Mouse (Mus musculus) CH12.LX (cell line): ENCODE measurements around the gene Trappc12. TPM values are rescaled to one million over a fixed set of nuclear protein-coding genes. Genes with fewer than 3 reads are reported as not detected.

ENCODE experiments used
- DNase-seq: peaks from one replicate; pipeline ENCODE4 v3.0.0-alpha.2; 2013; ENCODE audit errors: extremely low read depth
- H3K27ac ChIP-seq: 2 replicates; pipeline ENCODE4 v1.5.1; 2012; ENCODE audit warnings: low read depth, mild to moderate bottlenecking, control low read depth, moderate library complexity; ENCODE audit not compliant: insufficient read depth
- H3K27me3 ChIP-seq: replicated peaks from 2 replicates; pipeline ENCODE3; 2012; ENCODE audit warnings: inconsistent platforms
- H3K36me3 ChIP-seq, 2 experiments: replicated peaks in 1 of 2; 2 replicates each; pipeline versions ENCODE3 to v1.6.1; 2012; ENCODE audit warnings: inconsistent platforms in 1 of 2, low read length in 1 of 2, mild to moderate bottlenecking in 1 of 2, mixed read lengths in 1 of 2, moderate library complexity in 1 of 2; ENCODE audit not compliant: control insufficient read depth in 1 of 2, insufficient read depth in 1 of 2
- H3K4me1 ChIP-seq, 2 experiments: 2 replicates each; pipeline ENCODE4 v1.6.1; 2012; ENCODE audit warnings: inconsistent platforms in 1 of 2, moderate library complexity in 1 of 2; ENCODE audit not compliant: insufficient read depth in 2 of 2, control insufficient read depth in 1 of 2
- H3K4me2 ChIP-seq: 2 replicates; pipeline ENCODE4 v1.6.1; 2012; ENCODE audit warnings: low read depth, mild to moderate bottlenecking, control low read depth; ENCODE audit not compliant: poor library complexity, insufficient read depth, severe bottlenecking
- H3K4me3 ChIP-seq, 3 experiments: fragments of 150-350 bp in 1 of 3; sonication (generic) in 1 of 3; replicated peaks in 1 of 3; 2 replicates each; pipeline versions ENCODE3 to v1.5.1; 2011 to 2012; ENCODE audit warnings: low read depth in 2 of 3, low read length in 2 of 3, mild to moderate bottlenecking in 2 of 3, moderate library complexity in 2 of 3, control low read depth in 1 of 3, improper control_type of control experiment in 1 of 3, inconsistent platforms in 1 of 3, mixed read lengths in 1 of 3; ENCODE audit not compliant: poor library complexity in 1 of 3
- H3K79me2 ChIP-seq: replicated peaks from 2 replicates; pipeline ENCODE4 v1.6.1; 2012; ENCODE audit warnings: mild to moderate bottlenecking, moderate library complexity; ENCODE audit not compliant: control insufficient read depth, poor library complexity, insufficient read depth, severe bottlenecking; ENCODE audit errors: extremely low read depth
- H3K9ac ChIP-seq: 2 replicates; pipeline ENCODE4 v1.6.1; 2012; ENCODE audit warnings: low read depth, mild to moderate bottlenecking, control low read depth, moderate library complexity; ENCODE audit not compliant: insufficient read depth
- H3K9me3 ChIP-seq: replicated peaks from 2 replicates; pipeline ENCODE3; 2012; ENCODE audit warnings: low read length, inconsistent platforms, mixed read lengths
- CHD2 ChIP-seq: IDR thresholded peaks from 2 replicates; pipeline ENCODE4 v1.6.1; 2011; ENCODE audit warnings: low read length, improper control_type of control experiment
- CTCF ChIP-seq, 2 experiments: IDR thresholded peaks in 1 of 2; conservative IDR thresholded peaks in 1 of 2; 2 replicates each; pipeline ENCODE4 v1.5.1; 2011 to 2012; ENCODE audit warnings: low read depth in 2 of 2, low read length in 2 of 2, improper control_type of control experiment in 1 of 2, inconsistent platforms in 1 of 2, mild to moderate bottlenecking in 1 of 2, moderate library complexity in 1 of 2
- EP300 ChIP-seq: IDR thresholded peaks from 2 replicates; pipeline ENCODE4 v1.6.1; 2011; ENCODE audit warnings: low read length, improper control_type of control experiment
- ETS1 ChIP-seq: conservative IDR thresholded peaks from 2 replicates; pipeline ENCODE4 v1.6.1; 2012; ENCODE audit warnings: low read depth, mild to moderate bottlenecking, inconsistent platforms, low read length, improper control_type of control experiment, moderate library complexity
- MAX ChIP-seq: IDR thresholded peaks from 2 replicates; pipeline ENCODE4 v1.6.1; 2011; ENCODE audit warnings: low read length, improper control_type of control experiment
- MAZ ChIP-seq: IDR thresholded peaks from 2 replicates; pipeline ENCODE4 v1.6.1; 2012; ENCODE audit warnings: low read depth, mild to moderate bottlenecking, inconsistent platforms, low read length, improper control_type of control experiment, moderate library complexity
- MYC ChIP-seq: IDR thresholded peaks from 2 replicates; pipeline ENCODE4 v1.6.1; 2011; ENCODE audit warnings: low read depth, mild to moderate bottlenecking, improper control_type of control experiment, low read length
- NELFE ChIP-seq: IDR thresholded peaks from 2 replicates; pipeline ENCODE4 v1.6.1; 2011; ENCODE audit warnings: low read depth, low read length, improper control_type of control experiment
- PAX5 ChIP-seq: IDR thresholded peaks from 2 replicates; pipeline ENCODE4 v1.6.1; 2012; ENCODE audit warnings: low read length, inconsistent platforms, mixed read lengths
- SIN3A ChIP-seq: IDR thresholded peaks from 2 replicates; pipeline ENCODE4 v1.6.1; 2012; ENCODE audit warnings: low read length, improper control_type of control experiment, inconsistent platforms
- TBP ChIP-seq: conservative IDR thresholded peaks from 2 replicates; pipeline ENCODE4 v1.6.1; 2011; ENCODE audit warnings: low read depth, low read length, improper control_type of control experiment
- UBTF ChIP-seq: IDR thresholded peaks from 2 replicates; pipeline ENCODE4 v1.6.1; 2012; ENCODE audit warnings: low read depth, mild to moderate bottlenecking, inconsistent platforms, low read length, improper control_type of control experiment, moderate library complexity
- USF2 ChIP-seq: conservative IDR thresholded peaks from 2 replicates; pipeline ENCODE4 v1.6.1; 2011; ENCODE audit warnings: low read depth, low read length, improper control_type of control experiment
- ZKSCAN1 ChIP-seq: IDR thresholded peaks from 2 replicates; pipeline ENCODE4 v1.6.1; 2012; ENCODE audit warnings: low read depth, inconsistent platforms, low read length, improper control_type of control experiment, borderline replicate concordance
- dilution Hi-C: fragments of 300-500 bp; cut with MboI; formaldehyde crosslinking; loops from 2 replicates; pipeline ENCODE4 v1.14.3; 2020; ENCODE audit warnings: low sequenced_read_pairs; ENCODE audit not compliant: extremely low pct_unique_long_range_greater_than_20kb, extremely low pct_ligation_motif_present
- in situ Hi-C: fragments of 300-500 bp; cut with MboI; formaldehyde crosslinking; loops from 3 replicates; pipeline ENCODE4 v1.14.3; 2019; ENCODE audit warnings: low sequenced_read_pairs, low pct_ligation_motif_present, low pct_unique_long_range_greater_than_20kb, mixed read lengths
- polyA plus RNA-seq: library from polyadenylated mRNA; unstranded; fragments of >175 nt; gene quantifications from 2 replicates; pipeline ENCODE4 v1.2.1, GENCODE M21; 2012; ENCODE audit warnings: low read depth; ENCODE audit not compliant: insufficient read length
- total RNA-seq, 2 experiments: library from RNA; depleted of rRNA; stranded (reverse); fragments of 300-350 nt in 1 of 2; fragments of >200 nt in 1 of 2; gene quantifications; 2 replicates each; pipeline ENCODE4 v1.2.3; 2012 to 2014

Gene Trappc12
- total and polyA plus RNA-seq, 3 experiments: 26.7 to 33.9 (median 28.9) TPM

- no peak for DNase-seq
- Histone ChIP-seq H3K79me2 (no peaks in the 10 kb centered on the region), H3K27ac (no peak overlapping the region), H3K9me3 (no peaks in the 10 kb centered on the region), H3K4me3 (no peak overlapping the region), H3K4me1 (peaks cover 8 to 45% of the 10 kb centered on the region in 2 experiments), H3K9ac (no peak overlapping the region), H3K4me2 (no peak overlapping the region)
- dilution Hi-C loops: no loop called here
- TF ChIP-seq PAX5 (no peak), CTCF (conservative IDR thresholded peaks at IDR 0.05 in 1 of 2, IDR thresholded peaks at IDR 0.05 in 1 of 2; ENCODE audit: low read depth in 2 of 2, low read length in 2 of 2) (no peak), NELFE (no peak), MYC (no peak), EP300 (no peak), ETS1 (no peak), SIN3A (no peak), USF2 (no peak), MAX (no peak), UBTF (no peak), CHD2 (no peak), TBP (no peak)
- TF ChIP-seq, all 38 proteins: peak for 0
- Histone ChIP-seq H3K36me3 (peaks cover 60 to 88% of the 10 kb centered on the region in 2 experiments), H3K27me3 (no peaks in the 10 kb centered on the region)
- in situ Hi-C loops: no loop called here
Observed at GRCm38 (mm10) chr12:28718106-28718505, 32.2 kb downstream of the Trappc12 start.

- H3K4me1 ChIP-seq: peaks cover 8 to 50% of the 10 kb centered on the region in 2 experiments
- TF ChIP-seq MYC (no peak), MAZ (no peak), ZKSCAN1 (no peak)
- no peaks in the 10 kb centered on the region for H3K9me3 ChIP-seq
- H3K27me3 ChIP-seq: no peaks in the 10 kb centered on the region
- no peak overlapping the region for H3K4me3 ChIP-seq
- H3K9ac ChIP-seq: no peak overlapping the region
- H3K4me2 ChIP-seq: no peak overlapping the region
- in situ Hi-C loops (no loop called here), dilution Hi-C loops (no loop called here)
- peaks cover 60 to 88% of the 10 kb centered on the region in 2 experiments for H3K36me3 ChIP-seq
- no peak for DNase-seq
- no peak overlapping the region for H3K27ac ChIP-seq
- H3K79me2 ChIP-seq: no peaks in the 10 kb centered on the region
Observed at GRCm38 (mm10) chr12:28717066-28717465, 33.2 kb downstream of the Trappc12 start.
